Mouse (Mus musculus) intestine, embryonic 14.5 days (tissue): Measurements from ENCODE around the gene 1110032A03Rik. TPM values are rescaled to one million over a fixed set of nuclear protein-coding genes. Genes with fewer than 3 reads are reported as not detected.

Experiments used
- ATAC-seq: fragments of 200-750 bp; cut with Nextera tagmentation; replicated peaks from 2 replicates; pipeline ENCODE4 v1.8.0; 2017; ENCODE audit warnings: low read depth, moderate number of reproducible peaks, moderate TSS enrichment, moderate library complexity; ENCODE audit not compliant: low FRiP score, low TSS enrichment
- DNase-seq: peaks from one replicate; pipeline ENCODE4 v3.0.0-alpha.2; 2018; ENCODE audit warnings: low spot score
- H3K27ac ChIP-seq: fragments of 300-500 bp; sonication (generic); 2 replicates; pipeline ENCODE4 v1.5.1; 2014; ENCODE audit warnings: low read depth, mild to moderate bottlenecking, control low read depth
- H3K27me3 ChIP-seq: fragments of 300-500 bp; sonication (generic); replicated peaks from 2 replicates; pipeline ENCODE4 v1.6.1; 2014; ENCODE audit warnings: low read length, control low read depth; ENCODE audit not compliant: control insufficient read depth, insufficient read depth
- H3K36me3 ChIP-seq: fragments of 300-500 bp; sonication (generic); 2 replicates; pipeline ENCODE4 v1.6.1; 2014; ENCODE audit warnings: low read length, control low read depth; ENCODE audit not compliant: control insufficient read depth, insufficient read depth
- H3K4me1 ChIP-seq: fragments of 300-500 bp; sonication (generic); replicated peaks from 2 replicates; pipeline ENCODE4 v1.6.1; 2014; ENCODE audit warnings: low read length, control low read depth, mixed read lengths; ENCODE audit not compliant: control insufficient read depth, insufficient read depth
- H3K4me2 ChIP-seq: fragments of 300-500 bp; sonication (generic); 2 replicates; pipeline ENCODE4 v1.6.1; 2014; ENCODE audit warnings: low read length
- H3K4me3 ChIP-seq: fragments of 300-500 bp; sonication (generic); 2 replicates; pipeline ENCODE4 v1.5.1; 2014; ENCODE audit warnings: low read depth, low read length, control low read depth, mixed read lengths
- H3K9ac ChIP-seq: fragments of 300-500 bp; sonication (generic); 2 replicates; pipeline ENCODE4 v1.6.1; 2014; ENCODE audit warnings: mild to moderate bottlenecking, low read length
- H3K9me3 ChIP-seq: fragments of 300-500 bp; sonication (generic); 2 replicates; pipeline ENCODE4 v1.6.1; 2016; ENCODE audit warnings: low read length, control low read depth; ENCODE audit not compliant: control insufficient read depth
- WGBS: fragments of 180-500 bp; shearing (Covaris S2); extraction: QIAGEN DNeasy Blood & Tissue Kit; methylation state at CpG from one replicate; pipeline ENCODE4 v1.1.7; 2014; 5-methylcytosine and 5-hydroxymethylcytosine counted together
- polyA plus RNA-seq: library from polyadenylated mRNA; unstranded; fragments of >200 nt; fragmentation: Nextera tagmentation; extraction: Ambion mirVana; gene quantifications from 2 replicates; pipeline ENCODE4 v1.2.1, GENCODE M21; 2014

1110032A03Rik gene
- polyA plus RNA-seq, 1 experiment from 2014 or later, result 32.0 TPM

DNA sequence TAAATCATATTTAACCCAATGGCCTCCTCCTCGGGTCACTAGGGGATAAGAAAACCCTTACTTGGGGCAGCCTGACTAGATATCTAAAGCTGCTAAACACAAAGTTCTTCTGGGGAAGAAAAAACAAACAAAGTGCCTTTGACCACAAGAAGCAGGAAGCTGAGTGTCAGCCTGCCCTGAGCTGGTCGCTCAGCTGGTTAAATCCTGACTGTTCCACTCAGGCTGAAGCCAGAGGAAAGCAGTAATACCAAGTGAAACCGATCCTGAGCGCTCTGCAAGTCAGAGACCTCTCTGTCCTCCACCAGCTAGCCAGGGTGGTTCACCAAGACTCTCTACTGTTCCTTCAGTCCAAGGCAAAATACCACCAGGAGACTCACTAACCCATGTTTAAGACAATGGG, 45.7 kb downstream of the 1110032A03Rik start:
- Histone ChIP-seq H3K4me1 (no peaks in the 10 kb centered on the region), H3K36me3 (no peaks in the 10 kb centered on the region), H3K4me3 (no peak overlapping the region), H3K27ac (no peak overlapping the region), H3K9ac (no peak overlapping the region), H3K9me3 (no peaks in the 10 kb centered on the region), H3K27me3 (no peaks in the 10 kb centered on the region), H3K4me2 (no peak overlapping the region)
- 42% methylated on average over 4 of the region's 4 CpGs for WGBS
- DNase-seq, result no peak
- no peak for ATAC-seq

DNA sequence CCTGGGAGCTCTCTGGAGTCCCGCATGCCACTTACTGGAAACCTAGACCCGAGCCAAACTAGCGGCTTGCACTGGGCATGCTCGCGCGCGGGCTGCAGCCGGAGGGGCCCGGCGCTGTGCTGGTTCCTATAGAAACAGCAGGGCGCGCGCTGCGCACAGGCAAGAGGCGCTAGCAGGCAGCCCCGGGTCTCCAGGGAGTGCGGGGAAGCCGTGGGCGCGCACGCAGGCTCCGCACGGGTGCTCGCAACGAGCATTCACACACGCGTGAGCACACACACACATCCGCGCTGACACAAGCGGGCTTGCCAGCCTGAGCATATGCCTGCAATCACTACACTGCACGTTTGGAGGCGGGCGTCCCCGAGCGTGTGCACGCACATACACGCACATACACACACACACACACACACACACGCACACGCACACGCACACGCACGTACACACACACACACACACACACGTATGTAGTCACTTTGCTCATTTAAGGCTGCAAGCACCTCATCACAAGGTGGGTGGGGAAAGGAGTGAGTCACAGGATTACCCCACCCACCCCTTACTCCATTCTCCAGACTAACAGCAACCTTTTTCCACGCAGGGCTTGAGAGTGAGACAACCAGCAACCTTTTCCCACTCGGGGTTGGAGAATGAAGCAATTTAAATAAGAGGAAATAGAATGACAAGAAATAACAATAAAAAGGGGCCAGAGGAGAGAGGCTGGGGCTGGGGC, 47.2 kb downstream of the 1110032A03Rik start:
- Histone ChIP-seq H3K9me3 (no peaks in the 10 kb centered on the region), H3K4me3 (peak overlapping the region; percentile 63), H3K4me1 (peaks cover 5% of the 10 kb centered on the region; the same call in 1 of the 2 replicates), H3K27ac (no peak overlapping the region), H3K36me3 (no peaks in the 10 kb centered on the region), H3K4me2 (peak overlapping the region; percentile 86), H3K9ac (peak overlapping the region; percentile 45), H3K27me3 (no peaks in the 10 kb centered on the region)
- ATAC-seq, result peak; percentile 88
- WGBS, result 0% methylated on average over 45 of the region's 45 CpGs
- no peak for DNase-seq

DNA sequence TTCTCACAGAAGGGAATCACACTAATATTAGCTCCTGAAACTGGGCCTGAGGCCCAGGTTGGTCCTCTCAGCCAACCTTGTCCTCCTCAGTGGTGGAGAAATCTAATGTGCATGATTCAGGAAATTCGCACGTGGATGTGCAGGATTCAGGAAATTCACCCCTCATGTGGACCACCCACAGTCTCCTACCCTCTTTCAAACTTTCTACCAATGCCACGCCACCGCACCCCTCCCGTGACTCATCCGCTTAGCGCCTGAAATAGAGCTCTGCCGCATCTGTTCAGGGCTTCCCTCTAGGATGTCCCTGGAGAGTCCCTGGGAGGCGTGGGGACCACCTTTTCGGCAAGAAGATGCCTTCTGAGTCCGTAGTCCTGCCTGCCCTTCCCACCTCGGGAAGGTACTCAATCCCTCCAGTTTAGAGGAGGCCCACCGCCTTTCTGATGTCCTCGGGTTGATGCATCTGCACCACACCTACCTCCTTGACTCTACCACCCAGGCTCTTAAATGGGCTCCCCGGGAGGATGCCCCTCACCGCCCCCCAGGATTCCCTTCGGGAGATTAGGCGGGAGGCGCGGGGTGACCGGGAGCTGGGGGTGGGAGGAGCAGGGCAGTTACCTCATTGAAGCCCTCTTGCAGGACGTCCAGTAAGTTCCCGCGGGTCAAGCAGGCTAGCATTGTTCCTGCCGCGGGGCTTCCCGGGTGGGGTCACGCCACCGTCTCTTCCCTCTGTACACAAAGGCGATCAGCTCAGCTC, 48.0 kb downstream of the 1110032A03Rik start:
- Histone ChIP-seq H3K4me1 (peaks cover 7% of the 10 kb centered on the region; the same call in 1 of the 2 replicates), H3K36me3 (no peaks in the 10 kb centered on the region), H3K9ac (peak overlapping the region; percentile 45), H3K27me3 (no peaks in the 10 kb centered on the region), H3K27ac (no peak overlapping the region), H3K4me2 (peak overlapping the region; percentile 86), H3K4me3 (peak overlapping the region; percentile 63), H3K9me3 (no peaks in the 10 kb centered on the region)
- WGBS, result 6% methylated on average over 29 of the region's 30 CpGs
- DNase-seq (peak; percentile 85), ATAC-seq (peak; percentile 28)

DNA sequence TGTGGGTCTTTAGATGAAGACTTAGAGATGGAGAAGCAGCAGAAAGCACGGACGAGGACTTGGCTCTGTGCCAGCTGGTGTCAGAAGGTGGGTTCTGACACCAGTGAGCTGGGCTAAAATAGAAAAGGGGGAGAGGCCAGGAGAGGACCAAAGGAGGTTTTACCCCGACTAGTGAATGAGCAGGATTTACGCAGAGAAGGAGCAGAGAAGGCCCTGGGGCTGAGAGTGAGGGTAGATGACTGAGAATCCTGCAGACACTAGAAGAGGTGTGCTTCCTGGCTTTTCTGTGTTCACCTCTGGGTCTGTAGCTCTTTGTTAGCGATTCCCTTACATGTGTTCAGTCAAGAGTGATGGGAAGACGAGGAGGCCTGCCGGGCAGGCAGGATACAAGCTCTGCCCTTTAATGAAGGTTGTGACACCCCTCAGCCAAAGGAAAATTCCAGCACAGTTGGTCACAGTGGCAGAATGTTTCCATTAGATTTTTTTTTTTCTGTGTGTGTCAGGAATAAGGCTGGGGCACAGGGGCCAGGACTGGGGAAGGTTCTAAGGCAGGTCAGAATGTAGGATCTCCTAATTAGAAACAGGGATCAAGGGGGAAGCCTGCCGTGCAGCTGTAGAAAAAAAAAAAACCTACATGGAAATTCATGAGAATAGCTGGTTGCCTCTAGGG, 49.3 kb downstream of the 1110032A03Rik start:
- no peak overlapping the region for H3K4me2 ChIP-seq
- ATAC-seq, result no peak
- peaks cover 7% of the 10 kb centered on the region; the same call in 1 of the 2 replicates for H3K4me1 ChIP-seq
- H3K27ac ChIP-seq, result no peak overlapping the region
- no peak overlapping the region for H3K9ac ChIP-seq
- 63% methylated on average over 8 of the region's 8 CpGs for WGBS
- no peaks in the 10 kb centered on the region for H3K36me3 ChIP-seq
- no peak overlapping the region for H3K4me3 ChIP-seq
- H3K27me3 ChIP-seq, result no peaks in the 10 kb centered on the region
- DNase-seq, result no peak
- H3K9me3 ChIP-seq, result no peaks in the 10 kb centered on the region

DNA sequence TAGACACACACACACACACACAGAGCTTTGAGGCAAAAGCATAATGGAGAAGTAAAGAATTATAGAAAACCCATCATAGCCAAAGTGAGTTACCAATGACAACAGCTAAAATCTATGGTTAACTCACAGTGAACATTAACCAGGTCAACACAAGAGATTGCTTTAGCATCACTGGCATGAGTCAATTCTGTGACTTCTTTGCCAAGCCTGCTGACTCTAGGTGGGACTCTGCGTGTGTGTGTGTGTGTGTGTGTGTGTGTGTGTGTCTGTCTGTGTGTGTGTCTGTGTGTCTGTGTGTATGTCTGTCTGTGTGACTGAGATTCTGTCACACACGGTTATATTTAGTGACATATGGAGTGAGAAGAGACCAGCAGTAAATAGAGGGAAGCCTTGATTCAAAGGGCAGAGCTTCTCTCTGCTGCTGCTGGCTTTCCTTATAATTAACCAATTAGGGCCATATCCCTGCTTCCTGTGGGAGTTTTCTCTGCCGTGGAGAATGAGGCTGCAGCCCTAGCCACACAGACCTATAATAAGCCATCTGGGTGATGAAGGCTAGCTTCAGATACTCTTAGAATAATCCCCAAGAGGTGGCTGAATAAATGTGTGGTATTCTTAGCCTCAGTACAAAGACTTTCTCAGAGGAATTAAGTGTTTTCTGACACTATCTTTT, 50.5 kb downstream of the 1110032A03Rik start:
- DNase-seq, result no peak
- Histone ChIP-seq H3K9me3 (no peaks in the 10 kb centered on the region), H3K36me3 (no peaks in the 10 kb centered on the region), H3K4me2 (no peak overlapping the region), H3K27me3 (no peaks in the 10 kb centered on the region), H3K4me1 (peaks cover 7% of the 10 kb centered on the region; the same call in 1 of the 2 replicates), H3K4me3 (no peak overlapping the region), H3K9ac (no peak overlapping the region), H3K27ac (no peak overlapping the region)
- WGBS, result 57% methylated on average over 3 of the region's 3 CpGs
- ATAC-seq, result no peak

DNA sequence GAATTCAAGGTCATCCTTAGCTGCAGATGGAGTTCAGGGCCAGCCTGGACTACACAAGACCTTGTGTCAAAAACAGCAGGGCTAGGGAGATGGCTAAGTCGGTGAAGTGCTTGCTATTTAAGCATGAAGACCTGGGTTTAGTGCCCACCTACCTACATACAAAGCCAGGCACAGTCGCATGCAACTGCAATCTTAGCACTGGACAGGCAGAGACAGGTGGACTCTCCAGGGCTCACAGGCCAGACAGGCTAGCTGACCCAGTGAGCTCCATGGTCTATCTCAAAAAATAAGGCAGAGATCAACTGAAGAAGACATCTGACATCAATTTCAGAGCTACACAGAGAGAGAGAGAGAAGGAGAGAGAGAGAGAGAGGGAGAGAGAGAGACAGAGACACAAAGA, 51.2 kb downstream of the 1110032A03Rik start:
- H3K9ac ChIP-seq, result no peak overlapping the region
- no peak for ATAC-seq

DNA sequence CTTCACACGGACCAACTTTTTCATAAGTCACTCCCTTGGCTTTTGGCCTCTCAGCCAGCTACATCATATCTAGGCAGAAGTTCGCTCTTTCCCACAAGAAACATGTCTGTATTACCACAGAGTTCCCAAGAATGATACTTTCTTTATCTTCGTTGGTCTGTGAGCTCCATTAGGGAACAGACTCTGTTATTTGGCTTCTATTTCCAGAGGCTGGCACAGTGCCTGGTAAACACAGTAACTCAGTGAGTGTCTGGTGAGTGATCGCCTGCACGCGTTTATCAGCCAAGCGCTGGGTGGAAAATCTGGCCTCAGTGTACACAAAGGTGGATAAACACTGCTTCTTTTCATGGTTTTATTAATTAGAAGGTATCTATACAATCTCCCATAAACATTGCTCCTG, 51.9 kb downstream of the 1110032A03Rik start:
- H3K4me3 ChIP-seq, result no peak overlapping the region
- WGBS, result 36% methylated on average over 7 of the region's 7 CpGs
- H3K9ac ChIP-seq, result no peak overlapping the region
- H3K4me1 ChIP-seq, result peaks cover 7% of the 10 kb centered on the region; the same call in 1 of the 2 replicates
- ATAC-seq, result no peak
- no peak for DNase-seq
- no peaks in the 10 kb centered on the region for H3K27me3 ChIP-seq
- no peaks in the 10 kb centered on the region for H3K9me3 ChIP-seq
- H3K4me2 ChIP-seq, result 0 out of 2 replicates have a peak overlapping the region, but pooled peaks have one; percentile 7
- H3K27ac ChIP-seq, result no peak overlapping the region
- no peaks in the 10 kb centered on the region for H3K36me3 ChIP-seq

More for the DNA sequence above, 51.2 kb downstream of the 1110032A03Rik start:
- no peak overlapping the region for H3K4me2 ChIP-seq
- no peak for DNase-seq
- no peak overlapping the region for H3K27ac ChIP-seq
- H3K9me3 ChIP-seq, result no peaks in the 10 kb centered on the region
- no peaks in the 10 kb centered on the region for H3K36me3 ChIP-seq
- H3K27me3 ChIP-seq, result no peaks in the 10 kb centered on the region
- 85% methylated on average over 2 of the region's 2 CpGs for WGBS
- no peak overlapping the region for H3K4me3 ChIP-seq
- H3K4me1 ChIP-seq, result peaks cover 7% of the 10 kb centered on the region; the same call in 1 of the 2 replicates

DNA sequence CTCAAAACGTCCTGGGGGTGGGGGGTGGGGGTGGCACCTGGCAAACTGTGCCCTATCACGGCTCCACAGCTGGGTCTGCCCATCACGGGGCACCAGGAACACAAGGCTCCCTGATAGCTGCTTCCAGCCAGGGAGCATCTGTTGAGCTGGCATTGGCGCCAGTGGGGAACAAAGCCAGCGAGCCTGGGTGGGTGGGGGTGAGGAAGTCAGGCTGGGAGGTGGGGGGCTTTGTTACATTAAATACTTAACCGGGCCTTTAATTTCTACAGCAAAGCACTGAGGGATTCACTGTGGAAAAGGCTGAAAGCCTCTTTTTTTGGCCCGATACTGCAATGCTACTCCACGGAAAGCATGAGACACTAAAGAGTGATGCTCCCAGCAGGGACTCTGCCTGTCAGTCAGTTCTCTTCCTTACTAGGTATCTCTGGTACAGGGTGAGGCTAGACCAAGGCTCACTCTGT, 52.8 kb downstream of the 1110032A03Rik start:
- H3K9ac ChIP-seq, result no peak overlapping the region
- no peak overlapping the region for H3K4me3 ChIP-seq
- 55% methylated on average over 8 of the region's 8 CpGs for WGBS
- no peak overlapping the region for H3K4me2 ChIP-seq
- H3K36me3 ChIP-seq, result no peaks in the 10 kb centered on the region
- H3K27ac ChIP-seq, result no peak overlapping the region
- H3K4me1 ChIP-seq, result peaks cover 7% of the 10 kb centered on the region; the same call in 1 of the 2 replicates
- DNase-seq, result no peak
- H3K27me3 ChIP-seq, result no peaks in the 10 kb centered on the region
- ATAC-seq, result no peak
- no peaks in the 10 kb centered on the region for H3K9me3 ChIP-seq
